Mouse (Mus musculus) skeletal muscle tissue, adult 2 months (tissue): ENCODE data around the gene Gm20715.
"Not testable (repeated sequence)": the region's sequence is repeated elsewhere in the genome, so short reads cannot be mapped to it uniquely, and the experiment has no call there.

Experiments used
- DNase-seq: peaks from one replicate; pipeline ENCODE4 v3.0.0-alpha.2; 2012; ENCODE audit warnings: low read depth, low spot score

Gene Gm20715

DNA sequence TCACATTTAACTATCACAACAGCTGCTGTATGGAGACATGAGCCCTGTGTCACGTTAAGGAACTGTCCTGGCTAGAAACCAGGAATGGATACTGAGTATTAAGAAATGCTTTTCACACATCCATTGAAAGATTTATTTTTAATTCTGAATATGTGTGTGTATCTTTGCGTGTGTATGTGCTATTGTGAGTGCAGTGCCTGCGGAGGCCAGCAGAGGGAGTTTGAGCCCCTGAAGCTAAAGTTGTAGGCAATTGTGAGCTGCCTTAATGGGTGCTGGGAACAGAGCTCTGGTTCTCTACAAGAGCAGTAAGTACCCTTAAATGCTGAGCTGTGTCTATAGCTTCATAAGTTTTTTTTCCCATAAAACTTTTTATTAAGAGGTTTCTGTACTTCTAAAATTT lies 19.3 kb downstream of the Gm20715 start:
- no peak for DNase-seq

DNA sequence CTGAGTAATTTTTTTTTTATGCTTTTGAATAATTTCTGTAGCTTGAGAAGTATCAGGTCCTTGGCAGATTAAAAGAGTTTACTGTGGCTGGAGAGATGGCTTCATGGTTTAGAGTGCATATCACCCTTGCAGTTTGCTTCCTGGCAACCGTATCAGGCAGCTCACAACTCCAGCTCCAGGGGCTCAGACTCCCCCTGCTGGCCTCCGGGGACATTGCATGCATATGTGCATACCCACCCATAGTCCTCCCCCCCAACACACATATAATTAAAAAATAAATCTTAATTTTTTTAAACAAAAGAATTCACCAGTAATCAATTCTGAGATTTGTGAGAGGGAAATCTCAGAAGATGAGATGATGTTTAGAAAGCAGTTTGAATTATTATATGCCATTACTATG lies 20.3 kb downstream of the Gm20715 start:
- DNase-seq, result peak; percentile 5

DNA sequence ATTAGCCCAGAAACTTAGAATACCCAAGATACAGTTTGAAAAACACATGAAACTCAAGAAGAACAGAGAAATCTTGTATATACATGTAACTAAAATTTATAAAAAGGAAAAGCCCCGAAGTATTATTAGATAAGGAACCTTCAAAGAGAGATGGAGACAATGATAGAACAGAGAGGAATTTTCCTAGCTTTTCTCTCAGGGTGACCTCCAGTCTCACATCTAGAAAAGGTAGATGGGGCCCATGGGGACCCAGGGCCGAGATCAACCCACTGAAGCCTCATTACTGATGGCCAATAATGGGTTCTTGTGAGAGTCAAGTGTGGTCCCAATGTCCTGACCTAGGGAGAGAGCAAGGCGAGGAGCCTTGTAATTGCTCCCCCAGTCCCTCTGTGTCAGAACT lies 28.3 kb downstream of the Gm20715 start, which contains the start of gene Olfr1344:
Gene Olfr1344, plus strand, starts transcription at position 301 of the 400 bp plus-strand sequence.
- DNase-seq, result no peak

DNA sequence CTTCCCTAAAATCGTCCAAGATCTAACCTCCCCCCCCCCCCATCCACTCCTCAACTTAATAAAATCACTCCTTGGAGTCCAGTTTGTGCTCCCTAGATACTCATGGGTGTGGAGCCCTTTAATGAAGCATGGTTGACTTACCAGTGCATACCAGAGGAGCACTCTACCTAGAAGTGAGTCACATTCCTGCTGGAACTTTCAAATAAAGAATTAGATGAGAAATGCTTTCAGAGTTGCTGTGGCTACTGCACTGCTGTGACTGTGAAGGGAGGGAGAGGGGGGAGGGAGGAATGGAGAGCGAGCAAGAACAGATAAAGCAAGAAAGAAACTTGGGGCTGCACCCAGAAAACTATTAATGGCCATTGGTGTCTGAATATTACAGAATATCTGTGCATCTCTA lies 31.1 kb downstream of the Gm20715 start:
- no peak for DNase-seq

DNA sequence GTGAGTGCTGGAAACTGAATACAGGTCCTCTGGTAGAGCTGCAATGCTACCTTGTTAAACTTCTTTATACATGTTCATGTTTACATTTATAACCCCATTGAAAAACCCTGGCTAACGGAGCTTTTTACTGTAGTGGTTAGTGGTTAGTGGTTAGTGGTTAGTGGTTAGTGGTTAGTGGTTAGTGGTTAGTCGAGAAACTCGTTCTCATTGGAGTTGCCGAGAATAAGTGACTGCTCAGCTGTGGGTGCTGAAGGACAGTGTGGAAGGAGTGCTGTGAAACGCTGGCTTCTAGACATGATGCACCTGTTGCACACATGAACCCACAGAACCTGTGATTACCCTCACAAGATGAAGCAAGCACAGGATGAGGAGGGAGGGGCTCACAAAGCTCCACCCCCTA lies 37.7 kb downstream of the Gm20715 start:
- no peak for DNase-seq

DNA sequence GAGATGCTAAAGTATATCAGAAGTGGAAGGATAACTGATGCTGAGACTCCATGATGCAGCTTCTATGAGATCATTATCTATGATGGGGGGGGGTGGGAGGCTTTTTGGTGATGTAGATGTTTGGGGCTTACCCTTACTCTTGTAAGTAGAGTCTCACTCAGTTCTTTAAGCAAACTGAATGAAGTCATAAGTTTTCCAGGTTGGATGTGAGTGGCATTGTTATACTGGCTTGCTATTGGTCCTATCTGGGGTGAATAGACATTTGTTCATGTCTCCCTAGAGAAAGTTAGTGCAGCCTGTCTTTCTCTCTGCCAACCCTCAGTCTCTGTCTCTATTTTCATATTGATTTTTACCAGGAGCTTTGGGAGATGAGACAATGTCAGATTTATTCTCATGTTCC lies 45.8 kb downstream of the Gm20715 start, which contains the start of gene Olfr1336:
Gene Olfr1336, plus strand, starts transcription at position 301 of the 400 bp plus-strand sequence.
- no peak for DNase-seq

DNA sequence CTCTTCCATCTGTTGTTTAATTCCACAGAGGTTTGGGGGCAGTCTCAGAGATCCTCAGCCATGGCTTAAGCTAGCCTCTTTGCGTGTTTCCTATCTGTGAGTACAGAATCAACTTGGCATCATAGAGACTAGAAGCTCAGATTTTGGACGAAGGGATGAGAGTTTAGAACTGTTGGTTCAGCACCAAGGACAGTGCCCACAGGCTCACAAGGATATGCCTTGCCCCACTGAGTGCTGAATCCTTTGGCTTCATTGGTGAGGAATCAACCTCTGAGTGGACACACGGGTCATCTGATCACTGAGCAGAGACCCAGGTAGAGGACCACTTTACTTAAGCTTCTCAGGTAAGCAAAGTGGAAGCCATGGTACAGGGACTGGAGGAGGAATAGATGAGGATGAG lies 46.3 kb downstream of the Gm20715 start:
- DNase-seq, result no peak

DNA sequence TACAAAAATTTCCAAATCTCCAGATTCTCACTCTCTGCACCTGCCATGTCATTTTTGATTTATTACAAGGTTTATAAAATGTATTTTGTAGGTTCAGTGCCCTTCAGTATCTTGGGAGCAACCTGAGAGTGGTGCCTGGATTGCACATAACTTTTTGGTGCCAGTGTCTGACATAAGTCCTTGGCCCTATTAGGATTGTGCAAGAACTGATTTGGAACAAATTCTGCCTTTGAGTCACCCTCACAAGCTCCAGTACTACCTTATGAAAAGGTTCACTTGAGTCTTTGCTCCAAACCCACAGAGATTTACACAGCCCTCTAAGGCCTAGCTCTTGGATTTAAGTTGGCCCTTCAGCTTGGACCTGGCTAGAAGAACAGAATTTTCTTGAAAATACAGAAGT lies 56.9 kb downstream of the Gm20715 start, which contains the start of gene Olfr1346:
Gene Olfr1346, plus strand, starts transcription at position 151 of the 400 bp plus-strand sequence.
- DNase-seq, result no peak

DNA sequence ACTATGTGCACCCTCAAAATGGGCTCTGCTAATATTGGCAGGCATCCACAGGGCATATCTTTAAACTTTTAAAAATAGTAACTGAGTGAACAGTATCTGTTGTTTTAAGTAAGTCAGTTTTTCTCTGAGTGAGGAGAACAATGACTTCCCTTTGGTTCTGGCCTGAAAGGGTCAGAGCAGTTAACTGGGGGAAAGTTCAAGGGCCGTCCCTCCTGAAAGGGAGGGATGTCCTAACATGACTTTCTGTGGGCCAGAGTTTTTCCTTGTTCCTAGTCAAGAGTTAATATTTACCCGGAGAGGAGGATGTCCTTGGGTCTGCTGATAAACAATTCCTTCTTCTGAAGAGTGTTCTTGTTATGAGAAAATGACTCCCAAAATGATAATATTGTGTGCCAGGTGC lies 67.6 kb downstream of the Gm20715 start:
- DNase-seq, result not testable (repeated sequence)

DNA sequence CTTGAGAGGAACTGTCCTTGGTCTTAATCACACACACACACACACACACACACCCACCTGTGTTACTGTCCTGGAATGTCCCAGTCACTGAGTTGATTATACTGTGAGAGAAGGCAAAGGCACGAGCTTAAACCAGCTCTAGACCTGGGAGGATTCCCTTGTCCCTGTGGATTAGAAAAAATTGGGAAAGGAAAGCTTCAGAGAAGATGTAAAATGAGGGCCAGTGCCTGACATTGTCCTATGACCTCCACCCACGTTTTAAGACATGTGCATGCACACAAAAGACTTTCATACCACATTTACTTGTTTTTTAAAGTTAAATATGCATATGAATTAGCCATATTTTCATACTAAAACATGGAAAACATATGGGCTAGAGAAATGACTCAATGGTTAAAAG lies 76.8 kb downstream of the Gm20715 start, which contains the start of gene Olfr5:
Gene Olfr5, minus strand, starts transcription at position 101 of the 400 bp plus-strand sequence.
- DNase-seq, result no peak
